Mouse (Mus musculus) liver, postnatal 0 days (tissue): ENCODE measurements at regions not wholly inside any gene's neighbourhood (a gene's known extent, or its start where the extent isn't known, plus 50 kb on each side); places are given as distances from the start of the nearest gene placed in this dataset.

Experiments used
- CTCF ChIP-seq: sonication (generic); IDR thresholded peaks from 2 replicates; pipeline ENCODE4 v1.5.1; 2016; ENCODE audit warnings: antibody characterized with exemption, low read depth
- EP300 ChIP-seq: IDR thresholded peaks from 2 replicates; pipeline ENCODE4 v1.6.1; 2016; ENCODE audit warnings: antibody characterized with exemption, low read depth, mild to moderate bottlenecking

- TF ChIP-seq CTCF (no peak), EP300 (no peak)
These were observed 57.6 kb upstream of the D1Pas1 start for GRCm38 (mm10) chr1:186909518-186910105.
